Mouse (Mus musculus): Measurements from ENCODE around the gene Pde4dip. TPM values are rescaled to one million over a fixed set of nuclear protein-coding genes. Genes with fewer than 3 reads are reported as not detected.

Gene Pde4dip
- total and polyA plus RNA-seq, 2 experiments from 2014 or later = 47.6 to 93.6 TPM

DNA sequence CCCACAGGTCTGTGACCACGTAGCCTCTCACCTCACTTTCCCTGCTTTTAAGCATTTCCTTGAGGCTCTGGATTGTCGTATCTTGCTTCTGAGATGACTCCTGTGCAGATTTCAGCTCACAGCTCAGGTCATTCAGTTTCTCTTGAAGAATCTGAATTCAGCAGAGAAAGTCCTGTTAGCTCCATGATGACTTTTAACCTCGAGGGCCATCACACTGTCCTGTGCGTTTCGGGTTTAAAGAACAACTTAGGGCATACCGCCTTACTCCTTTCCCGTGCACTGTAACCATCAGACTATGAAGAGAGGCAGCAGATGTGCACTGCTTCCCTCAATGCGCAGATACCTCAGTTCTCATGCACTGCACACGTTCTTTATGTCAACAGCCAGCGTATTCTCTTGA lies 131.0 kb downstream of the Pde4dip start:
- TF ChIP-seq CTCF (IDR thresholded peaks at IDR 0.05) = no peak
- Histone ChIP-seq H3K9me3 (ENCODE audit: low read length) (no peaks in the 10 kb centered on the region), H3K27me3 (ENCODE audit: insufficient read depth, low read length) (no peaks in the 10 kb centered on the region), H3K4me2 (ENCODE audit: low read depth, low read length, poor library complexity, severe bottlenecking) (no peak overlapping the region), H3K4me1 (ENCODE audit: insufficient read depth, low read length) (no peaks in the 10 kb centered on the region), H3K9ac (replicated peaks; ENCODE audit: low read length, poor library complexity, severe bottlenecking) (no peak overlapping the region), H3K36me3 (ENCODE audit: insufficient read depth, low read length) (peaks cover 51% of the 10 kb centered on the region), H3K4me3 (ENCODE audit: low read depth, low read length) (no peak overlapping the region), H3K27ac (ENCODE audit: low read depth, low read length) (no peak overlapping the region)
- WGBS = 97% methylated on average over 10 of the region's 10 CpGs
- DNase-seq (ENCODE audit: low spot score) (no peak), ATAC-seq (ENCODE audit: low FRiP score) (no peak)

DNA sequence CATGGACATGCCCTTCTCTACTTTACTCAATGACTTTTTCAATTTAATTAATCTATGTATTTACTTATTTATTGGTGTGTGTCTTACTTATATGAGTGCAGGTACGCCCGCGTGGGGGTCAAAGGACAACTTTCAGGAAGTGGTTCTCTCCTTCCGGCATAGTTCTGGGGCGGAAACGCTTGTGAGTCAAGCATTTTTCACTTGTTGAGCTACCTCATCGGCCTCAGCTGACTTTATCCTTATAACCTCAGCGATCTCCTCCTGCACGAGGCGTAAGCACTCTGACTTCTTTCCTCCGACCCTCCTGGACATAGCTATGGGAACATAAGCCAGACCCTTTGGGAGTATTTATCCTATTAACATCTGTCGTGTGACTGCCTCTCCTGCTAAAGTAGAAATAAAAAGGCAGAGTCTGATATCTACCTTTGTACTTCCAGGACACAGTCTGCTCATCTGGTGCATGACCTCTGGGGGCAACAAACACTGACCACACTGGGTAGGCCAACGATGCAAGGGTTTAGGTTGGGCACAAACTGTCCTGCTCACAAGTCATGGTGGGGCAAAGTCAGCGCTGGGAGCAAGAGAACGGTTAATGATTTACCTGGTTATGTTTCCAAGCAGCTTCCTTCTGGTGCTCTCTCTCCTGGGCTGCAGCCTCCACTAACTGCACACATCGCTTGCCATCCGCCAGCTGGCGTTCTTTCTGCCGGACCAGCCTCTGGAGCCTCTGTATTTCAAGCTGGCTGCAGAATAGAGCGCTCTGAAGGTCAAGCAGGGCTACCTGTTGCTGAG lies 132.0 kb downstream of the Pde4dip start:
- no peak for ATAC-seq (ENCODE audit: low FRiP score)
- H3K36me3 ChIP-seq (ENCODE audit: insufficient read depth, low read length) = peaks cover 61% of the 10 kb centered on the region
- H3K9me3 ChIP-seq (ENCODE audit: low read length) = no peaks in the 10 kb centered on the region
- H3K9ac ChIP-seq (replicated peaks; ENCODE audit: low read length, poor library complexity, severe bottlenecking) = no peak overlapping the region
- no peak overlapping the region for H3K4me2 ChIP-seq (ENCODE audit: low read depth, low read length, poor library complexity, severe bottlenecking)
- H3K4me1 ChIP-seq (ENCODE audit: insufficient read depth, low read length) = no peaks in the 10 kb centered on the region
- no peak overlapping the region for H3K27ac ChIP-seq (ENCODE audit: low read depth, low read length)
- 92% methylated on average over 20 of the region's 20 CpGs for WGBS
- TF ChIP-seq CTCF (IDR thresholded peaks at IDR 0.05) = no peak
- H3K27me3 ChIP-seq (ENCODE audit: insufficient read depth, low read length) = no peaks in the 10 kb centered on the region
- no peak overlapping the region for H3K4me3 ChIP-seq (ENCODE audit: low read depth, low read length)
- DNase-seq (ENCODE audit: low spot score) = no peak

DNA sequence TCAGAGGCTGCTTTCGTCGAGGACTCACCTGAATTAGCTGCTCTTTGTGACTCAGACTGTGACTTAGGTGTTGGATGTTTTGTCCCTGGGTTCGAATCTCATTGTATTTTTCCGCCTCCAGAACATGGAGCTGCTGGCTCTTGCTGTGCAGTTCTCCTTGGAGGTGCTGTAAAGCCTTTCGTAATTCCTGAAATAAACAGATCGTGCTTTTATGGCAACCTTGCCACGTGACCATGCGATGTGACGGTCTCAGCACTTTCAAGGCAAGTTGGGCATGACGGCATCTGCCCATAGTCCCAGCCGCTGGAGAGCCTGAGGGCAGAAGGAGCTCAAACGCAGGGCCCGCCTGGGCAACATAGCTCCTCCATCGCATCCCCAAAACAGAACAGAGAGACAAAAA lies 133.1 kb downstream of the Pde4dip start:
- H3K9ac ChIP-seq (replicated peaks; ENCODE audit: low read length, poor library complexity, severe bottlenecking) = no peak overlapping the region
- no peak overlapping the region for H3K4me2 ChIP-seq (ENCODE audit: low read depth, low read length, poor library complexity, severe bottlenecking)
- H3K27ac ChIP-seq (ENCODE audit: low read depth, low read length) = no peak overlapping the region
- H3K27me3 ChIP-seq (ENCODE audit: insufficient read depth, low read length) = no peaks in the 10 kb centered on the region
- peaks cover 70% of the 10 kb centered on the region for H3K36me3 ChIP-seq (ENCODE audit: insufficient read depth, low read length)
- no peaks in the 10 kb centered on the region for H3K9me3 ChIP-seq (ENCODE audit: low read length)
- no peak overlapping the region for H3K4me3 ChIP-seq (ENCODE audit: low read depth, low read length)
- ATAC-seq (ENCODE audit: low FRiP score) = no peak
- 93% methylated on average over 14 of the region's 14 CpGs for WGBS
- H3K4me1 ChIP-seq (ENCODE audit: insufficient read depth, low read length) = no peaks in the 10 kb centered on the region
- TF ChIP-seq CTCF (IDR thresholded peaks at IDR 0.05) = no peak
- DNase-seq (ENCODE audit: low spot score) = no peak

DNA sequence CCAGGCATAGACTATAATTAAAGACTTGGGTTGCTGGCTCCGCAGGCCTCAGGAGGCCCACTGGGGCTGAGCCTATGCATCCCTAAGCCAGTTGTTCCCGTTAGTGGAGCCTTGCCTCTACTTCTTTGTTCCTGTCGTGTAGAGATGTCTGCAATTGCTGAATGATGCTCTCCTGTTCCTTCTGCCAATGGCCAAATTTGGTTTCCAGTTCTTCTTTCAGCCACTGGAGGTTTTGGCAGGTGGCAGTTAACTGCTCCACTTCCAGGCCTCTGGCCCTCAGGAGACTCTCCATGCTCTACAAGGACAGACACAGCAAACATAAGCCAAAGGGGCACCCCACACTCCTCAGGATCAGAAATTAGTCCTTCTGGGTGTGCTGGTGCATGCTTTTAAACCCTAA lies 135.6 kb downstream of the Pde4dip start:
- H3K4me2 ChIP-seq (ENCODE audit: low read depth, low read length, poor library complexity, severe bottlenecking) = no peak overlapping the region
- H3K27ac ChIP-seq (ENCODE audit: low read depth, low read length) = no peak overlapping the region
- no peaks in the 10 kb centered on the region for H3K4me1 ChIP-seq (ENCODE audit: insufficient read depth, low read length)
- DNase-seq (ENCODE audit: low spot score) = no peak
- H3K9me3 ChIP-seq (ENCODE audit: low read length) = no peaks in the 10 kb centered on the region
- no peak overlapping the region for H3K9ac ChIP-seq (replicated peaks; ENCODE audit: low read length, poor library complexity, severe bottlenecking)
- no peak overlapping the region for H3K4me3 ChIP-seq (ENCODE audit: low read depth, low read length)
- H3K36me3 ChIP-seq (ENCODE audit: insufficient read depth, low read length) = peaks cover 90% of the 10 kb centered on the region
- ATAC-seq (ENCODE audit: low FRiP score) = no peak
- no peaks in the 10 kb centered on the region for H3K27me3 ChIP-seq (ENCODE audit: insufficient read depth, low read length)
- WGBS = 78% methylated on average over 3 of the region's 3 CpGs
- TF ChIP-seq CTCF (IDR thresholded peaks at IDR 0.05) = no peak

DNA sequence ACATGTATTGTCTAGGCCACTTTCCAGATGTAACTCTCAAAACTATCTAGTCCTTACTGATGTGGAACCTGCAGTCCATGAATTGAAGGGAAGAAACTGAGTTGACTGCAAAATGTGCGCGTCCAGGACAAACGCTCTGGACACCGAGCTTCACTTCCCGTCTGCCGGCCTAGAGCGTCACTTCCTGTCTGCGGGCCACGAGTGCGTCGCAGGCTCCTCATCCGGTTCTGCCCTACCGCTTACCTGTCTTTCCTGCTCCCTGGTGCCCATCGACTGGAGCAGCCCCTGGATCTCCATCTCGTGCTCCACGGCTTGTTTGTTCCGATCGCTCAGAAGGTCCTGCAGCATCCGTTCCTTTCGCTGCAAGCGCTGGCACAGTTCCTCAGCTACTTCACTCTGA lies 136.9 kb downstream of the Pde4dip start:
- H3K4me2 ChIP-seq (ENCODE audit: low read depth, low read length, poor library complexity, severe bottlenecking) = no peak overlapping the region
- no peak for DNase-seq (ENCODE audit: low spot score)
- no peaks in the 10 kb centered on the region for H3K4me1 ChIP-seq (ENCODE audit: insufficient read depth, low read length)

DNA sequence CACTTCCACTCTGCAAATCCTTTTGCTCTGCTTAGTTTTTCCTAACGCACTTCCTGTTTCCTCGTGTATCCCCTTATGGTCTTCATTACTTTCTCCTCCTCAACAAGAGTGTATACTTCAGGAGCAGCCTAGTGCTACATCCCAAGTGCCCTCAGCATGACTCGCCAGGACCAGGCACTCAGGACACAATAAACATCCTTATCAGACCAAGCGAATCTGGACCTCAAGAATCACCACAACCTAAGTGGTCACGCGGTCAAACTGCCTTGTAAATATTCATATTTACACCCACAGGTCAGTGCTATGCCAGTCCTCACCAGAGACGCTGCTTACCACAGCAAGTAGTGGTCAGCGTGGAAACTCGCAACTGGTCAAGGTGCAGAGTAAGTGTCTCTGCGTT lies 139.7 kb downstream of the Pde4dip start:
- Histone ChIP-seq H3K4me3 (ENCODE audit: low read depth, low read length) (no peak overlapping the region), H3K4me1 (ENCODE audit: insufficient read depth, low read length) (no peaks in the 10 kb centered on the region), H3K27me3 (ENCODE audit: insufficient read depth, low read length) (no peaks in the 10 kb centered on the region), H3K27ac (ENCODE audit: low read depth, low read length) (no peak overlapping the region), H3K9me3 (ENCODE audit: low read length) (no peaks in the 10 kb centered on the region), H3K9ac (replicated peaks; ENCODE audit: low read length, poor library complexity, severe bottlenecking) (no peak overlapping the region), H3K36me3 (ENCODE audit: insufficient read depth, low read length) (peaks cover 84% of the 10 kb centered on the region), H3K4me2 (ENCODE audit: low read depth, low read length, poor library complexity, severe bottlenecking) (no peak overlapping the region)
- DNase-seq (ENCODE audit: low spot score) = no peak
- no peak for ATAC-seq (ENCODE audit: low FRiP score)
- 97% methylated on average over 10 of the region's 10 CpGs for WGBS
- no peak for TF ChIP-seq CTCF (IDR thresholded peaks at IDR 0.05)

More for the DNA sequence above, 136.9 kb downstream of the Pde4dip start:
- Histone ChIP-seq H3K27me3 (ENCODE audit: insufficient read depth, low read length) (no peaks in the 10 kb centered on the region), H3K4me3 (ENCODE audit: low read depth, low read length) (no peak overlapping the region), H3K27ac (ENCODE audit: low read depth, low read length) (no peak overlapping the region), H3K36me3 (ENCODE audit: insufficient read depth, low read length) (peaks cover 85% of the 10 kb centered on the region), H3K9ac (replicated peaks; ENCODE audit: low read length, poor library complexity, severe bottlenecking) (no peak overlapping the region), H3K9me3 (ENCODE audit: low read length) (no peaks in the 10 kb centered on the region)
- ATAC-seq (ENCODE audit: low FRiP score) = no peak
- no peak for TF ChIP-seq CTCF (IDR thresholded peaks at IDR 0.05)
- 95% methylated on average over 21 of the region's 21 CpGs for WGBS

Data from midbrain, postnatal 0 days (tissue).